Mouse (Mus musculus): ENCODE measurements around the gene H6pd.

DNA sequence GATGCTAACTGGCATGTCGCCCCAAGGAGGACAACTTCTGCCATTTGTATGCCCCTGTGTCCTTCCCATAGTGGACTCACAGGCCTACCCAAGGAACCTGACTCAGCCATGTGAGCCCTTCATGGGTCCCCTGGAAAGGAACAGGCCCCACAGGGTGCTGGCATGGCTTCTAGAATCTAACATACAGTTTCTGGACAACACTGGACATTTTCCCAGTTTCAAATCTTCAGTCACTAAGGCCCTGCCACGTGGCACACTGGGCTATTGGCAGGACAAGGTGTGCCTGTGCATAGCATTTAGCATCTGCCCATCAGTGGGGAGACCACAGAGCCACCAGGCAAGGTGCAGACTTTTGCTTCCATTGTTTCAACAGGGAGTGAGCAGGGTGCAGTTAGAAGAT lies 30.0 kb downstream of the H6pd start:
- TF ChIP-seq POLR2A (IDR thresholded peaks at IDR 0.05; ENCODE audit: insufficient read depth, low read length): no peak
- TF ChIP-seq CTCF (IDR thresholded peaks at IDR 0.05; ENCODE audit: low read depth, low read length): no peak
- no peak for TF ChIP-seq EP300 (IDR thresholded peaks at IDR 0.05; ENCODE audit: insufficient read depth, low read depth, low read length)

Measured in ES-Bruce4 (cell line).